Mouse (Mus musculus) midbrain, embryonic 11.5 days (tissue): ENCODE results near the gene Ammecr1. TPM values are rescaled to one million over a fixed set of nuclear protein-coding genes. Genes with fewer than 3 reads are reported as not detected.

Experiments used
- ATAC-seq: fragments of 200-750 bp; cut with Nextera tagmentation; 2 replicates; pipeline ENCODE4 v1.8.0; 2017; ENCODE audit warnings: moderate TSS enrichment, moderate library complexity; ENCODE audit not compliant: low FRiP score
- DNase-seq: peaks from one replicate; pipeline ENCODE4 v3.0.0; 2015; ENCODE audit warnings: low spot score; ENCODE audit errors: missing footprints
- H3K27ac ChIP-seq: fragments of 300-500 bp; sonication (generic); 2 replicates; pipeline ENCODE4 v1.5.1; 2014; ENCODE audit warnings: low read depth, low read length
- H3K27me3 ChIP-seq: fragments of 300-500 bp; sonication (generic); 2 replicates; pipeline ENCODE4 v1.6.1; 2014; ENCODE audit warnings: mild to moderate bottlenecking, low read length, moderate library complexity, mixed read lengths; ENCODE audit not compliant: control insufficient read depth, insufficient read depth
- H3K36me3 ChIP-seq: fragments of 300-500 bp; sonication (generic); 2 replicates; pipeline ENCODE4 v1.6.1; 2014; ENCODE audit warnings: mild to moderate bottlenecking, low read length, moderate library complexity, mixed read lengths; ENCODE audit not compliant: control insufficient read depth, insufficient read depth
- H3K4me1 ChIP-seq: fragments of 300-500 bp; sonication (generic); 2 replicates; pipeline ENCODE4 v1.6.1; 2014; ENCODE audit warnings: low read length; ENCODE audit not compliant: control insufficient read depth, insufficient read depth
- H3K4me2 ChIP-seq: fragments of 300-500 bp; sonication (generic); 2 replicates; pipeline ENCODE4 v1.6.1; 2014; ENCODE audit warnings: mild to moderate bottlenecking, moderate library complexity
- H3K4me3 ChIP-seq: fragments of 300-500 bp; sonication (generic); 2 replicates; pipeline ENCODE4 v1.5.1; 2014; ENCODE audit warnings: low read depth, low read length
- H3K9ac ChIP-seq: fragments of 300-500 bp; sonication (generic); 2 replicates; pipeline ENCODE4 v1.6.1; 2014; ENCODE audit warnings: low read length
- H3K9me3 ChIP-seq: fragments of 300-500 bp; sonication (generic); 2 replicates; pipeline ENCODE4 v1.6.1; 2016; ENCODE audit warnings: low read length; ENCODE audit not compliant: control insufficient read depth
- WGBS: fragments of 180-500 bp; shearing (Covaris S2); extraction: QIAGEN DNeasy Blood & Tissue Kit; methylation state at CpG from one replicate; pipeline ENCODE4 v1.1.7; 2014; 5-methylcytosine and 5-hydroxymethylcytosine counted together
- polyA plus RNA-seq: library from polyadenylated mRNA; unstranded; fragments of >200 nt; fragmentation: Nextera tagmentation; extraction: Ambion mirVana; gene quantifications from 2 replicates; pipeline ENCODE4 v1.2.1, GENCODE M21; 2014

Gene Ammecr1
- polyA plus RNA-seq, 1 experiment from 2014 or later = 10.7 TPM

DNA sequence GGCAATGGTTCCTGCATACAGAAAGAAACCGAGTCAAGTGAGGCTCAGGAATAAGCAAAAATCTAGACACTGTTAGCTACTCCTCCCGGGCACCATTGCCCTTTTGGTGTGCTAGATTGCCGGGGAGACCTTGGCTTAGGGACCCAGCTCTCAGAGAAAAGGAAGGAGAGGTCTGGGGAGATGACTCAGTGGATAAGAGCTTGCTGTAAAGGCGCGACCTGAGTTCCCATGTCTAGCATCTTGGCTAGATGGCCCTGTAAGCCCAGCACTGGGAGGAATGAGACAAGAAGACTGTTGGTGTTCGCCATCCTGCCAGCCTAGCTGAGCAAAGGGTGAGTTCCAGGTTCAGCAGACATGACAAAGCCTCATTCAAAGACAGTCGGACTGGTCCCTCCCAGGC, 127.1 kb downstream of the Ammecr1 start:
- no peak for ATAC-seq
- DNase-seq = no peak
- H3K4me3 ChIP-seq = no peak overlapping the region
- no peaks in the 10 kb centered on the region for H3K4me1 ChIP-seq
- no peak overlapping the region for H3K27ac ChIP-seq
- H3K4me2 ChIP-seq = no peak overlapping the region
- H3K27me3 ChIP-seq = peaks cover 6% of the 10 kb centered on the region
- no peaks in the 10 kb centered on the region for H3K9me3 ChIP-seq
- WGBS = 78% methylated on average over 7 of the region's 7 CpGs
- H3K36me3 ChIP-seq = no peaks in the 10 kb centered on the region; the same call in 1 of the 2 replicates
- H3K9ac ChIP-seq = no peak overlapping the region

DNA sequence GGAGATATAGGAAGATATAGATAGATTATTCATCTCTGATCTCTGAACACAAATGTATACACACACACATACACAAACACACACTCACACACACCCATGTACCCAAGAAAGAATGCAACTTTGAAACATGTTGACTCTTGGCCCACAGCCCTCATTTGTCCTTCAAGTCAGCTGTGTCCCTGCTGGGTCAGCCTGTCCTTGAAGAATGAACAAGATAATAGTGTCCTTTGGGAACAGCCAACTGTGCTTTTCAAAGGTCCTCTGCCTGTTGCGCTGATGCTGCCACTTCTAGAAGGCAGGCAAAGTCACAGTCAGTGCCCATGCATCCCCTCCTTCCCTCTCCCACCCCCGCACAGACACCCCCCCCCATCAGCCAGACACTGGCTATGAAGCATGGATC, 127.7 kb downstream of the Ammecr1 start:
- no peaks in the 10 kb centered on the region for H3K4me1 ChIP-seq
- no peaks in the 10 kb centered on the region; the same call in 1 of the 2 replicates for H3K36me3 ChIP-seq
- H3K27me3 ChIP-seq = peaks cover 6% of the 10 kb centered on the region
- no peak overlapping the region for H3K4me2 ChIP-seq
- no peak overlapping the region for H3K4me3 ChIP-seq
- H3K27ac ChIP-seq = no peak overlapping the region
- DNase-seq = no peak
- no peaks in the 10 kb centered on the region for H3K9me3 ChIP-seq
- WGBS = 74% methylated on average over 2 of the region's 2 CpGs
- no peak overlapping the region for H3K9ac ChIP-seq
- ATAC-seq = no peak

GRCm38 (mm10) chrX:142837316-142837715, 129.2 kb downstream of the Ammecr1 start:
- peaks cover 6% of the 10 kb centered on the region for H3K27me3 ChIP-seq
- no peak overlapping the region for H3K4me2 ChIP-seq
- no peak overlapping the region for H3K27ac ChIP-seq
- no peak overlapping the region for H3K9ac ChIP-seq
- no peaks in the 10 kb centered on the region for H3K9me3 ChIP-seq
- H3K4me1 ChIP-seq = no peaks in the 10 kb centered on the region
- no peak for ATAC-seq
- no peaks in the 10 kb centered on the region; the same call in 1 of the 2 replicates for H3K36me3 ChIP-seq
- H3K4me3 ChIP-seq = no peak overlapping the region
- 91% methylated on average over 3 of the region's 3 CpGs for WGBS
- no peak for DNase-seq

DNA sequence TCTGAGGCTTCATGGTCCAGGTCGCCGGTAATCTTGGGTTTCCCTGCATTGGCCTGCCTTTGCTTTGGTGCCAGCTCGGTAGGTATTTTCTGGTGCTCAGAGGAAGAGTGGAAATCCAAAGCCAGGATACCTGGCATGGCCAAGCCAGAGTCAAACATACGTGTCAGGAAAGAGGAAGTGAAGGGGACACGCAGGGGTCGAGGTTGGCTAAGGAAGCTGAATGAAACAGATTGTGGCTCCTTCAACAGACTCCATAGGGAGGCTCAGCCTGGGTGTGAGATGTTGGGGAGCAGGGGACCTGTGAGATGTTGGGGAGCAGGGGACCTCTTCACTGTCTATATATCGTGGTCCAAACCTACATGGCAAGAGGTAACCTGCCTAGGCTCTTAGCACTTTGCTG, 130.1 kb downstream of the Ammecr1 start:
- 92% methylated on average over 7 of the region's 7 CpGs for WGBS
- DNase-seq (no peak), ATAC-seq (no peak)
- Histone ChIP-seq H3K9ac (no peak overlapping the region), H3K27ac (no peak overlapping the region), H3K4me2 (no peak overlapping the region), H3K4me3 (no peak overlapping the region), H3K27me3 (peaks cover 6% of the 10 kb centered on the region), H3K36me3 (no peaks in the 10 kb centered on the region; the same call in 1 of the 2 replicates), H3K9me3 (no peaks in the 10 kb centered on the region), H3K4me1 (no peaks in the 10 kb centered on the region)

GRCm38 (mm10) chrX:142834807-142835206, 131.7 kb downstream of the Ammecr1 start:
- DNase-seq (no peak), ATAC-seq (no peak)
- 89% methylated on average over 6 of the region's 6 CpGs for WGBS
- Histone ChIP-seq H3K27ac (no peak overlapping the region), H3K4me2 (no peak overlapping the region), H3K9me3 (no peaks in the 10 kb centered on the region), H3K9ac (no peak overlapping the region), H3K4me3 (no peak overlapping the region), H3K36me3 (no peaks in the 10 kb centered on the region; the same call in 1 of the 2 replicates), H3K4me1 (no peaks in the 10 kb centered on the region), H3K27me3 (peaks cover 6% of the 10 kb centered on the region)

- Histone ChIP-seq H3K4me3 (no peak overlapping the region), H3K27ac (no peak overlapping the region), H3K36me3 (no peaks in the 10 kb centered on the region; the same call in 1 of the 2 replicates), H3K27me3 (peaks cover 6% of the 10 kb centered on the region), H3K4me1 (no peaks in the 10 kb centered on the region), H3K9me3 (no peaks in the 10 kb centered on the region), H3K4me2 (no peak overlapping the region), H3K9ac (no peak overlapping the region)
- DNase-seq (no peak), ATAC-seq (no peak)
- WGBS = 77% methylated on average over 13 of the region's 13 CpGs
Measured at GRCm38 (mm10) chrX:142833164-142833796, 133.2 kb downstream of the Ammecr1 start.

GRCm38 (mm10) chrX:142832221-142832620, 134.3 kb downstream of the Ammecr1 start:
- WGBS = 76% methylated on average over 3 of the region's 3 CpGs
- no peak overlapping the region for H3K9ac ChIP-seq
- no peak overlapping the region for H3K4me2 ChIP-seq
- no peak for ATAC-seq
- H3K27me3 ChIP-seq = peaks cover 5% of the 10 kb centered on the region
- H3K9me3 ChIP-seq = no peaks in the 10 kb centered on the region
- no peak overlapping the region for H3K27ac ChIP-seq
- no peaks in the 10 kb centered on the region; the same call in 1 of the 2 replicates for H3K36me3 ChIP-seq
- H3K4me1 ChIP-seq = no peaks in the 10 kb centered on the region
- no peak for DNase-seq
- no peak overlapping the region for H3K4me3 ChIP-seq

GRCm38 (mm10) chrX:142830572-142830971, 136.0 kb downstream of the Ammecr1 start:
- Histone ChIP-seq H3K27me3 (no peaks in the 10 kb centered on the region), H3K27ac (no peak overlapping the region), H3K9ac (no peak overlapping the region), H3K9me3 (no peaks in the 10 kb centered on the region), H3K4me3 (no peak overlapping the region), H3K36me3 (no peaks in the 10 kb centered on the region), H3K4me1 (no peaks in the 10 kb centered on the region), H3K4me2 (no peak overlapping the region)
- no peak for DNase-seq
- ATAC-seq = no peak
- 90% methylated on average over 6 of the region's 6 CpGs for WGBS

GRCm38 (mm10) chrX:142829866-142830470, 136.6 kb downstream of the Ammecr1 start:
- Histone ChIP-seq H3K4me3 (no peak overlapping the region), H3K27me3 (no peaks in the 10 kb centered on the region), H3K9ac (no peak overlapping the region), H3K4me2 (no peak overlapping the region), H3K36me3 (no peaks in the 10 kb centered on the region), H3K27ac (no peak overlapping the region), H3K4me1 (no peaks in the 10 kb centered on the region), H3K9me3 (no peaks in the 10 kb centered on the region)
- 88% methylated on average over 12 of the region's 12 CpGs for WGBS
- no peak for ATAC-seq
- DNase-seq = no peak
